Mouse (Mus musculus) heart, adult 18-20 months (tissue): Measurements from ENCODE around the gene Dhdds. TPM values are rescaled to one million over a fixed set of nuclear protein-coding genes. Genes with fewer than 3 reads are reported as not detected.
A peak's percentile ranks its signal among the peaks of the same experiment; 100 is the strongest.

Experiments used
- DNase-seq, 2 experiments: peaks; one replicate each; pipeline ENCODE4 v3.0.0; 2021 to 2022; ENCODE audit warnings: mixed read lengths in 1 of 2
- long read RNA-seq, 2 experiments: library from polyadenylated mRNA; stranded (forward); transcript quantifications; one replicate each; pipeline ENCODE4 v2.0.0; 2021
- total RNA-seq, 2 experiments: library from RNA; stranded (reverse); gene quantifications; 2 replicates each; pipeline ENCODE4 v1.2.3; 2021

The Dhdds gene
- total RNA-seq = 10 to 100 TPM; 29.9 to 31.9 TPM
- long read RNA-seq, experiment 1, partial matches to known transcripts = 2 of 17 reads
- long read RNA-seq, experiment 1, other reads (novel, unspliced or antisense) = 8 of 17 reads
- long read RNA-seq, experiment 2, partial matches to known transcripts = 0 of 6 reads
- long read RNA-seq, experiment 2, other reads (novel, unspliced or antisense) = 2 of 6 reads

- peak; percentile 96 for DNase-seq
These were observed at the start of gene Dhdds for GRCm38 (mm10) chr4:134000466-134001438. TSS of gene Dhdds (minus strand) at chr4:134000918.

GRCm38 (mm10) chr4:134047648-134048047, 46.9 kb upstream of the Dhdds start:
- DNase-seq = no peak

GRCm38 (mm10) chr4:134043041-134043440, 42.3 kb upstream of the Dhdds start:
- DNase-seq = no peak

- DNase-seq = no peak
These were observed 40.8 kb upstream of the Dhdds start for GRCm38 (mm10) chr4:134041317-134042123.

GRCm38 (mm10) chr4:134035953-134036352, 35.2 kb upstream of the Dhdds start:
- peak; percentile 50 to 85 for DNase-seq

GRCm38 (mm10) chr4:134025802-134026201, 25.1 kb upstream of the Dhdds start:
- no peak for DNase-seq

GRCm38 (mm10) chr4:134020621-134021020, 19.9 kb upstream of the Dhdds start:
- DNase-seq = peak; percentile 48 to 91

GRCm38 (mm10) chr4:134019641-134020351, 19.1 kb upstream of the Dhdds start:
- no peak for DNase-seq

GRCm38 (mm10) chr4:134019210-134019609, 18.5 kb upstream of the Dhdds start:
- DNase-seq = no peak

- no peak for DNase-seq
These were observed 18.0 kb upstream of the Dhdds start, which contains the start of gene Lin28a for GRCm38 (mm10) chr4:134018779-134019145. TSS of gene Lin28a (minus strand) at chr4:134018841.

- DNase-seq = no peak
These were observed 17.5 kb upstream of the Dhdds start for GRCm38 (mm10) chr4:134018038-134018778.

GRCm38 (mm10) chr4:134017201-134017865, 16.6 kb upstream of the Dhdds start:
- DNase-seq = no peak

GRCm38 (mm10) chr4:134016767-134017166, 16.0 kb upstream of the Dhdds start:
- no peak for DNase-seq

GRCm38 (mm10) chr4:134016208-134016607, 15.5 kb upstream of the Dhdds start:
- DNase-seq = no peak

- DNase-seq = peak; percentile 30 to 41
These were observed 12.3 kb upstream of the Dhdds start for GRCm38 (mm10) chr4:134012858-134013528.

- DNase-seq = no peak
These were observed 11.0 kb upstream of the Dhdds start for GRCm38 (mm10) chr4:134011450-134012414.

GRCm38 (mm10) chr4:134009709-134010108, 9.0 kb upstream of the Dhdds start:
- no peak for DNase-seq

- DNase-seq = no peak
These were observed 6.1 kb upstream of the Dhdds start for GRCm38 (mm10) chr4:134006845-134007244.
